Mouse (Mus musculus) layer of hippocampus, postnatal 14 days (tissue): Measurements from ENCODE around the gene Pif1. TPM values are rescaled to one million over a fixed set of nuclear protein-coding genes. Genes with fewer than 3 reads are reported as not detected.
A peak's percentile ranks its signal among the peaks of the same experiment; 100 is the strongest.

Experiments
- DNase-seq, 2 experiments: peaks; one replicate each; pipeline ENCODE4 v3.0.0; 2021 to 2022; ENCODE audit warnings: low spot score in 2 of 2, mixed read lengths in 1 of 2
- long read RNA-seq, 2 experiments: library from polyadenylated mRNA; stranded (forward); transcript quantifications; one replicate each; pipeline ENCODE4 v2.0.0; 2021
- total RNA-seq, 2 experiments: library from RNA; stranded (reverse); gene quantifications; 2 replicates each; pipeline ENCODE4 v1.2.3; 2021

The Pif1 gene
- total RNA-seq, result under 1 TPM; 0.67 to 0.69 TPM
- long read RNA-seq, experiment 1, result 0 reads
- long read RNA-seq, experiment 2, partial matches to known transcripts, result 0 of 1 reads
- long read RNA-seq, experiment 2, other reads (novel, unspliced or antisense), result 0 of 1 reads

DNA sequence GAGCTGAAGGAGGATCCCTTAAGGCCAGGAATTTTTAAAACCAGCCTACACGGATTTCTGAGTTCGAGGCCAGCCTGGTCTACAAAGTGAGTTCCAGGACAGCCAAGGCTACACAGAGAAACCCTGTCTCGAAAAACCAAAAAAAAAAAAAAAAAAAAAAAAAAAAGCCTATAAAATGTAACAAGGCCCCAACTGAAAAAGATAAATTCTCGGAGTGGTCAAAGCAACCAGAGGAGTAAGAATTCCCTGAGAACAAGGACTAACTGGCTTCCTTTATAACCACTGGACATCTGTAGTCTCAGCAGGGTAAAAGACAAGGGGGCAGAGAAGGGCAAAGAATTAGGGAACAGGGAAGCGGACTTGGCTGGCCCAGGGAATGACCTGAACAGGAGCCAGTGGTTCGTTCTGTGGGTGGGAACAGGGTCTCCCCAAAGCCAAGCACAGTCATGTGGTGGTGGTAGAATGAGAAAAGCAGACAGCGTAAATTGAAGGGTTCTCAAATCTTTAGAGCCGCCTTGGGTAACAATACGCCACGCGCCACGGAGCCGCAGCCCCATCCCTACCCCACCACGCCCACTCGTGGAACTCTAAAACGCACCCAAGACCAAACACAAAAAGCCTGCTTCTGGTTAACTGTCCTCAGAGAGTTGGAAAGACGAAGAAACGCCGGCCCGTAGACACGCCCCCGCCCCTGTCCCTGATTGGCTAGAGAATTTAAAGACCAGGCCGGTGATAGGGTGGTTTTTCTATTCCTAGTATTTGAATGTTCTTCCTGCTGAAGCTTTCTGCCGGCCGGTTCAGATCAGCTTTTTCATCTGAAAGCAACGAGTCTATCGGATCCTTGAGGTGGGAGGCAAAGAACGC is at the start of gene Pif1:
Pif1 (plus strand) TSS at position 755 of the 864 bp plus-strand sequence.
- DNase-seq, result peak; percentile 50 to 81

DNA sequence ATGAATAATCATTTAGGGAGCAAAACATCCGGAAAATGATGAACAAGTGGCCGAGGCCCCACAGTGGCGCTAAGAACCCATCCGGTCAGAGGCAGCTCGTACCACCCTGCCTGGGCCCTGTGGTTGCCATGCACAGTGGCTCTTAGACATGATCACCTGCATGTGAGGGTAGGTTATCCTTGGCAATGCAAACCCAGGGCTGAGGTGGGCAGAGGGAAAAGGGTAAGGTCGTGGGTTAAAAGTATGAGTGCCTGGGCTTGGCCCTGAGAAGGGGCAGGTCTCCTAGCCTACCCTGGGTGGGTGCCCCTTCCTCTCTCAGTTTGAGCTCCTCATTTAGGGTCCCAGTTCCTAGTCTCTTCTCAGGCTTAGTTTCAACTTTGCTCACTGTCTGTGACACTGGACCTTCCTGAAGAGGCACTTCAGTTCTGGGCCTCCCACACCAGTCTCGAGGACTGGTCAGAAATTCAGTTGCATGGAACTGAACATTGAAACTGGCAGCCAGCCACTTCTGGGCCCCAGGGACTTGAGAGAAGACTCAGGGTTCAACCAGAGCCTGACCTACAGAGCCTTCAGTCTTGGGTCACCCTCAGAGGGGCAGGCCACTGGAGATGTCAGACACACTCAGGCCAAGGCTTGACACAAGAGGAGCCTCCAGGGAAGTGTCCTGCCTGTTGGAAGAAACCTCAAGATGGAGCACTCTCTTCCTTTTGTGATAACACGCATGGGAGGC is 48.9 kb upstream of the Pif1 start:
- no peak for DNase-seq

DNA sequence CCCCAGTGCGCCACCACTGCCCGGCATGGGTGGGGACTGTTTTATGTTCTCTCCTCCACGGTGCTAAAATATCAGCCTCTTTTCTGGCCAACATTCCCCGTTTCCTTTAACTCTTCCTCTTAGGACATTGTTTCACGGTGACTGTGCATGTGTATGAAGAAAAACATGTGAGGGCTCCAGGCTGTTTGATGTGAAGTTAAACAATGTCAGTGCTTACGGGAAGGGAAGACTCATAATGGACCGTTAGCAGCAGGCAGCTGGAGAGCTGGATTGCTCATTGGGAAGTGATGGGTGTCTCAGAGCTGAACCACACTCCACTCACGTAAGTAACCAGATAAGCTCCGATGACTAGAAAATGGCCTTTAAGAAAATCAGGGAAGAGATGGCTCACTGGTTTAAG is 47.3 kb upstream of the Pif1 start:
- DNase-seq, result no peak

DNA sequence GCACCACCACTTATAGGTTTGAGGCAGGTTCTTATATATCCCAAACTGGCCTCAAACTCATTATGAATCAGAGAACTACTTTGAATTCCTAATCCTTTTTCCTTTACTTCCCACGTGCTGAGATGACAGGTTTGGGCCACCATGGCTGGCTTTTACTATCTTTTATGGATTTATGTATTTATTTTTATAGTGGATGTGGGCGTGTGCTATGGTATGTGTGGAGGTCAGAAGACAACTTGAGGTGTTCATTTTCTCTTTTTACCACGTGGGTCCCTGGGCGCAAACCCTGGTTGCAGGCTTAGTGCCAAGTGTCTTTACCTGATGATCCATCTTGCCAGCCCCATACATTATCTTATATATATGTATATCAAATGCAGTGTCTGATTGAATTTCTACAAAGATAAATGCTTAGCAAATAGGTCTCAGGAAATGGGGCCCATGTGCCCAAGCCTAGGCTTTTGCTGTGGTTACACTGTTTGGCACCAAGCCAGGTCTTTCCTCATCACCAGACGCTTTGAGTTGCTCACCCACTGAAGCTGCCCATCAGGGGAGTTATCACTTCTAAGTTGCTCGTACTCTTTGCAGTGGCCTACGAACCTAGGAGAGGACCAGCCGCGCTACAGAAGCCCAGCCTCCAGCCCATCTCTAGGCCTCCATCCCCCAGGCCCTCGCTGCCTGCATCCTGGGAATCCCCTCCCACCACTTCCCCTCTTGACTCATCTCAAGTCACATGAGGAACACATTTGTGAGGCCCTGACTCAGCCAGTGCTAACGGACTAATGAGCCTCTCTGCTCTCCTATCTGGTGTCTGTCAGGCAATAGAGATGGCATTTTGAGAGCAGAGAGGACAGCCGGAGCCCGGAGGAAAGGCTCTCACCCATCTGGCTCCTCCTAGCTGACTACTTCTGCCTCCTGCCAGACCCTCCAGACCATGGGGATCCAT is 45.6 kb upstream of the Pif1 start:
- no peak for DNase-seq

DNA sequence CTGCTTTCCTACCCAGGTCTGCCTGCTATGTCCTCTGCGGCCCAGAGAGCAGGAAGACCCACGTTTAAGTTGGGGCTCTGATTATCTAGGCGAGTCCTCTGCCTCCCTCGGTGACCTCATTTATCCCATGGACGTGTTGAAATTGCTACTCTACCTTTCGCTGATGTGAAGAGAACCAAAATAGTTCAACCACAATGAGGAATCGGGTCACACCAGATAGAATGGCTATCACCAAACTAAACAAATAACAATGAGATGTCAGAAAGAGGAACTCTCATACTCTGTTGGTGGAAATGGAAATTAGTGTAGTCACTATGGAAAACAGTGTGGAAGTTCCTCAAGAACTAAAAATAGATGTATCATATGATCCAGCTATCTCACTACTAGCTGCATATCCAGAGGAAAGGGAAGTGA is 44.8 kb upstream of the Pif1 start:
- no peak for DNase-seq

DNA sequence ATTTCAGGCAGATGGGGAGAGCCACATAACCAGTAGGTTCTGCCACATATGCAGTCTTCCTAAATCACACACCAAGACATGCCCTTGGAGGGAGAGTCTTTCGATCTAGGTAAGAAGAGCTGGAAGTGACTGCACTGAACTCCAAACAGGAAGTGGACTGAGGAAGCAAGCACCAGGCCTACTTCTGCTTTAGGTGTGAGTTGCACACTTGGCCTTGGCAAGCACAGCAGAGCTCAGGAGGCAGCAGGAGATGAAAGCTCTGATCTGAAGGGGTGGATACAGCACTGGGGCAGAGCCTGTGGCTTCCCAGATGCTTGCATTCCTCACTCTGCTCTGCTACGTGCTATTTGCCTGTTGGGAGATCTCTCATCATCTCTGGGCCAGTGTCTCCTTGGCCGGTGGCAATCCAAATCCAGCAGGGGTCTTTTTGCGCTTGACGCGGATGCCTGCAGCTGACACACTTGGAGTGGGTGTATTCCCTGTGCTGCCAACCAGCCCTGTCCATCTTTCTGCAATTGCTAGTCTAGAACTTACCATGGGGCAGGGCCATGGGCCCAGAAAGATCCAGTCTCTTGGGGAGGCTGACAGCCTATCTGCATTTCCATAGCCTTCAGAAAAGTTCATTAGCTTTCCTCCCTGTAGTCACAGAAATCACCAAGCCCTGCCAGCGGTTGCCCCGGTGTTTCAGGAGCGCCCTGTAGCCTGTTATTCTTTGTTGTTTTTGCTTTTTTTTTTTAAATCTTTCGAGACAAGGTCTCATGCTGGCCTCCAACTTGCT is 41.1 kb upstream of the Pif1 start:
- DNase-seq, result peak in 1 of 2 experiments; percentile 19

DNA sequence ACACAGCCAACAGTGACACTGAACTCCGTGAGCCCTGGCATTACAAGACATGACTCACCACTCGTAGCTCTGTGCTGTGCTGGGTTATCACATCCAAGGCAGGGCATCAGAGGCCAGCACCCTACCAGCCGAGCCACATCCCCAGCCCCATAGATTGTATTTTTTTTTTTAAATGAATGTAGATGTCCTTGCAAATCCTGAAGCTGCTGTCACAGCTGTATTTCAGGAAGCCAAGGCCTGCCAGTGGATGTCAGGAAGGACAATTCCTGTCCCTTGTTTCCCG is 40.6 kb upstream of the Pif1 start:
- no peak for DNase-seq

DNA sequence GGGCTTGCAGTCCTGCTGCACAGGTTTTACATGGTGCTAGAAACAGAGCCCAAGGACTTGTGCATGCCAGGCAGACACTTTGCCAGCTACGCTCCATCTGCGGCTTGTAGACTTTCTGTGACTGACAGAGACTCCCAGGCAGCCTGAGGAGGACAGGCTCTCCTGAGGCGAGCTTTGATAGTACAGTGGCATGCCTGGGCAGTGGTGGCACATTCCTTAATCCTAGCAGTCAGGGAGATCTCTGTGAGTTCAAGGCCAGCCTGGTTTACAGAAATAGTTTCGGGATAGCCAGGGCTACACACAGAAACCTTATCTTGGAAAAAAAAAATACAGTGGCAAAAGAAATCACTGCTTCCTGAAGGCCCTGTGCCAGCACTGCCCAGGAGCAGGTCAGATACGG is 39.8 kb upstream of the Pif1 start:
- no peak for DNase-seq

DNA sequence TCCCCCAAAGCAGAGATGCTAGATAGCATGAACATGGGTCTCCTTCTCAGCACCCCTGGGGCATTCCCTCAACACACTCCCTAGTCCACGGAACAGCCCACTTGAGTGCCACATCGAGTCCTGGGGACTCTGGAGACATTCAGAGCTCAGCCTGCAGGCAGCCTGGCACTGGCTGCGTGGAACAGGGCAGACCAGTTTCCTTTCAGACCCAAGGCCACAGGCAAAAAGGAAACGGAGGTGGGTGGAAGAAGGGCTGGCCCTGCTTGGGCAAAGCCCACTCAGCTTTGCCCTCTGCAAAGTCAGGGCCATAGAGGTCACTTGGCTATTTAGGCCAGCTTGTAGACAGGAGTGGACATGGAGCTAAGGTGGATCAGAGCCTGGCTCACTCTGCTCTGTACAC is 39.1 kb upstream of the Pif1 start:
- DNase-seq, result no peak

DNA sequence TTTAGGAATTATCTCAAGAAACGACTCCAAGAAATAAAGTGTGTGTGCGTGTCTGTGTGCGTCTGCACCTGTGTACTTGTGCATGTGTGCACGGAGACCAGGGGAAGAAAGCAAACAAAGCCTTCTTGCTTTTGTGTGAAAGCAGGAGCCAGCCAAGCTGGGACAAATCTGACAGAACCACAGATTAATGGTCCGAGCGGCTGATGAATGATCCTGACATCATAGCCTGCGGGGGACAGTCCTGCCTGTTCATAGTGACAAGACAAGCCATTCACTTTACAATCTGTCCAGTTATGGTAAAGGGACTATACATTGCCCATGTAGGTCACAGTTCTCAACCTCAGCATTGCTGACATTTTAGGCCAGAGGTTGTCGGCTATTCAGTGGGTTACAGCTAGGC is 38.6 kb upstream of the Pif1 start:
- DNase-seq, result no peak

DNA sequence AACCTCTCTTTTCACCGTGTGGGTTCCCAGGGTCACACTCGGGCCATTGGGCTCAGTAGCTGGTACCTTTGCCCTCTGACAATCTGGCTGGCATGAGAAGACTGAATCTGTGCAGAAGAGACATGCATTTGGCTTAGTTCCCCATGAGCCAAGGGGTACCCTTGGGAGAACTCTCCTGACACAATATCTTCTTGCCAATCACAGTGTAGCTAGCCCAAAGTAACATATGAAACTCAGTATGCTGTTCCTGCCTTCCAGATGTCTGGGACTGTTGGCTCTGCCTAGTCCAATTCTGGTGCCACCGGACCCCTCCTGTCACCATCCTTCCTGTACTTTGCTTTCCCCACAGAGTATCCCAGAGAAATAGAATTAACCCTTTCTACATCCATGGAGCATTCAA is 37.8 kb upstream of the Pif1 start:
- no peak for DNase-seq

DNA sequence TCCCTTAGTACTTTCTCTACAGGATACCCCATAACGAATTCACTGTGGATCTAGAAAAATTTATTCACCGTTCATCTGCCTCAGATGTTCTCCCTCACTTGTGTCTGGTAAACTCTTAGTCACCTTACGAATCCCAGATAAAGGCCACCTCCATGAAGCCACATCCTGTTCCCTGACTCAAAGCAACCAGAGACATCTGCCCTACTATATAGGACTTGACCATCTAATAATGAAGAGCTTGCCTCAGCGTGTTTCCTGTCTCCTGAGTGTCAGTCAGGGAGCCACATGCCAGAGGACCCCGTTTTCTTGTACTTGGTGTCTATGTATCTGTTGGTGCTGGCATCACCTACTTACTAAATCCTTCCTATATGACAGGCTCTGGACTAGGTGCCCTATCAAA is 37.3 kb upstream of the Pif1 start:
- DNase-seq, result no peak

DNA sequence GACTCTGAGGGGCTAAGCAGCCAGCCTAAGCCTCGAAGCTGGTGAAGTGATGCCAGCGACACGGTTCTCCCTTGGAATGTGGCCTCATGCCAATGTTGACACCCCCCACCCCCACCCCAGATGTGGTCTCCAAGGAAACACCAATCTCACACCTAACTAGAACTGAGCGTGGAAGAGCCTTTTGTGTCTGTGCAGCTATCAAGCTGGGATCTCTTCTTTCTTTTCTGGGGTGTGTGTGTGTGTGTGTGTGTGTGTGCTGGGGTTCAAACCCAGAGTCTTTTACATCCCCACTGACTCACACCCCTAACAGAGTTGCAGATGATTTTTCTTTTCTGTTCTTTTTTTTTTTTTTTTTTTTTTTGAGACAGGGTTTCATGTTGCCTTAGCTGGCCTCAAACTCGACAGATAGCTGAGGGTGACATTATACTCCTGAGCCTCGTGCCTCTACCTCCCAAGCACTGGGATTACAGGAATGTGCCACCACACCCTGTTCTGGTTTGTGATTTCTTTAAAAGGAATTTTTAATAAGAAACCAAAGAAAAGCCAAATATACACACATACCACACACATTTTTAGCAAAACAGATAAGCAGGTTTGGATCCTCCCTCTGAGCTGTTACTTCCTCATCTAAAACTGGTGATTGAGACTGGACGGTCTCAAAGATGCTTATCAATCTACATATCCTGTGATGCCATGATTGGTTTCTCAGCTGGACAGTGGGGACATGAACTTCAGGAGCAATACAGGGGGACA is 36.7 kb upstream of the Pif1 start:
- DNase-seq, result no peak

DNA sequence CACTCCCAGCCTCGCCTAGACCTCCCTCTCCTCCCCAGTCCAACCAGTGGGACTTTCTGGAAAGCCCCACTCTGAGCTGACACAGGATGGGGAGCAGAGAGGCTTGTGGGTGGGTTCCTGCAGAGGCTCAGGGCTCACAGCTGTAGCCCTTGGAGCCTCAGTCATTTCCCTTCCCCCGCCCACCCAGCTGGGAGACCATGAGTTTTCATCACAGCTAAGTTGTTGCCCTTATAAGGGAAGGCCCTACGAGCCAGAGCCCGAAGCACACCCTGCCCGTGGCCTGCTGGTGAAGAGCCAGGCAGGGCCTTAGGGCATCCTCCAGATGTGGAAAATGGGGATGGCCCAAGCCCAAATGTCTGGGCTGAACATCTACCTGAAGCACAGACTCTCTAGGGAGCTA is 35.9 kb upstream of the Pif1 start:
- DNase-seq, result no peak

DNA sequence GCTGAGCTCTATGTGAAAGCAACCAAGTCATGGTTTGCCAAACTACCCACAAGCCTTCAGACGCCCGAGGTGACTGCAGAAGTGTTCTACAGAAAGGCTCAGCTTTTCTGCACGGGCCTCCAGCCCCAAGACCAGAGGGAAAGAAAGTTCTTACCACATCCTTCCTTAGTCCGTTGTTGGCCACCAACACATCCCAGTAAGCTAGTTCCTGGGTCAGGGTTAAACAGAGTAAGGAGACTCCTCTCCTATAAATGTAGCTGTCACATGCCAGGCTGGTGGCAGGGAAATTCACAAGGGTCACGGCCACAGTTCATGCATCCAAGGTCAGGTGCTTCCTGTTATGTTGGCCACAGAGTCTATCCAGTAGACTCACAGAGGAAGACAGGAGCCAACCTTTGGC is 34.8 kb upstream of the Pif1 start:
- DNase-seq, result no peak

DNA sequence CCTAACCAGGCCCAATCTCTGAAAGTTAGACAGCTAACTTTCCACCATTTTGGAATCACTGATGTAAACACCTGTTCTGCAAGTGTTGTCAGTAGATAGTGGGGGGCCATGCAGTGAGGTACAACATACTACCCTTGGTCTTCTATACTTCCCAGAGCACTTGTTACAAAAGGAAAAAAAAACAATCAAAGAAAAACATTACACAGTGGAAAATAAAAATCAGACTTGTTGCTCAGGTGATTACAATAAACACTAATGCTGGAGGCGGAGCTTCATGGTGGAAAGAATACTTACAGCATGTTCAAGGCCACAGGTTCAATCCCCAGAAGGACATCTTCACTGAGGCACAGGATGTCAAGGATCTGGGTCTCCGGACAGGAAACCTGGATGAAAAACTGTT is 34.2 kb upstream of the Pif1 start:
- no peak for DNase-seq

DNA sequence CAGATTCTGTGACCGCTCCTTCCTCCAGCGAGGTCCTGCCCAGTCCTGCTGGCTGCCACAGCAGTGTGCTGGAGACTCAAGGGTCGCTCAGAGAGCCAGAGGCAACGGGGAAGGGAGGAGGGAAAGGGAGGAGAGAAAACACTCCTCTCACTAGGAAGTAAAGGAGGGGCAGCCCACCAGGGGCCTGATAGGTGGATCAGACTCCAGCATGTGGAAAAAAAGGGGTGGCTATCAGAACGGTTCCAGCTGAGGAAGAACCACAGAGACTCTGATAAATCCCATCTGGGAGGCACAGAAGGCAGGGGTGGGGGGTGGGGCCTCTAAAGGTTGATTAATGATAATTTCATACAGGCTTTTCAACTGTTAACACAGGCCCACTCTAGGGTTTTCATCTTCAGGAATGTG is 32.0 kb upstream of the Pif1 start:
- DNase-seq, result no peak

DNA sequence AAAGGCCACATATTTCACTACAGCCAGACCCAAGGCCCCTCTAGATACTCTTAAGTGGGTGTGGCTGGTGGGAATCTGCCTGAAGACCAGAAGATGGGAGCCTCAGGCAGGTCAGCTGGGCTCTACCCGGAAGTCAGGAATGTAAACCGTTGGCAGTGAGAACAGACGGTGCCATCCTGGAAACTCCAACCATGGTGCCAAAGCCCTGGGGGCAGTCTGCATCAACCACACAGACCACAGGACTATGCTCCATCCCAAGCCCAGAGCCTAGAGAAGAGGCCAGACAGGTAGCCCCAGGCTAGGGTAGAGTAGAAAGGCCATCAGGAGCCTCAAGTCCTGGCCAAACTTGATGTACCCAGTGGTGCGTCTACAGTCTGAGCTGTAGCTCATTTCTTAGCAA is 31.3 kb upstream of the Pif1 start:
- no peak for DNase-seq

DNA sequence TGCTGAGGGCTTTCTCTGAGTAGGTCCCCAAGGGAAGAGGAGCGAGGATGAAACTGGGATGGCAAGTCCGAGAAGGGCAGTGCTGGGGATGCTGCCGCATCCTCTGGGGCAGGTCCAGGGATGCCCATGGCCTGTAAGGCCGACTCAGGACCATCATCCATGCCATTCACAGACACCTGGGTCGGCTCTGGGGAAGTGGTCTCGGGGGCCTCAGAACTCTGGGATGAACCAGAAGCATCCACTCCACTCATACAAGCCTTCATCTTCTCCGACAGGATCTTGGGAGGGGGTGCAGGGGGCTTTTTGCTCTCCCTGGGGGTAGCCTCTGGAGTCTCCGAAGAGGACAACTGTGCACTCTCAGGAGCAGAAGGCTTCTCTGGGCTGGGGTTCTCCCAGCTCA is 30.6 kb upstream of the Pif1 start:
- DNase-seq, result no peak

DNA sequence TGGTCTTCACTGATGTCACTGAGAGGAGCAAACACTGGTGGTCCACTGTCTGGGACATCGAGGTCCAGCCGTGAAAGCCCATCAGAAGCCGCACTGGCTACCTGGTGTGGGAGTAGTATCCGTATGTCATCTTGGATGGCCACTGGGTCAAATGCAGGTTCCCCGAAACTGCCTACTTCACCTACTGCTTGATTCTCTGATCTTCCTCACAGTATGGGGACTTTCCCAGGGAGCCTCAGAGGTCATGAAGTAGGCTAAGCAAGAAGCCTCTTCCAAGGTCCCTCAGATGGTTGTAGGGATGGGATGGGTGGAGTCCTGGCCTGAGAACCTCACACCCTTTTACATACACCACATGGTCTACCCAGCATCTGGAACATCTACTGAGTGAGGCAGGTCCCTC is 30.0 kb upstream of the Pif1 start:
- DNase-seq, result no peak
